Mouse (Mus musculus): Measurements from ENCODE around the gene Epb41l1. TPM values are rescaled to one million over a fixed set of nuclear protein-coding genes. Genes with fewer than 3 reads are reported as not detected.

Epb41l1 gene
- polyA plus RNA-seq, 1 experiment from 2014 or later, result 4.0 TPM

DNA sequence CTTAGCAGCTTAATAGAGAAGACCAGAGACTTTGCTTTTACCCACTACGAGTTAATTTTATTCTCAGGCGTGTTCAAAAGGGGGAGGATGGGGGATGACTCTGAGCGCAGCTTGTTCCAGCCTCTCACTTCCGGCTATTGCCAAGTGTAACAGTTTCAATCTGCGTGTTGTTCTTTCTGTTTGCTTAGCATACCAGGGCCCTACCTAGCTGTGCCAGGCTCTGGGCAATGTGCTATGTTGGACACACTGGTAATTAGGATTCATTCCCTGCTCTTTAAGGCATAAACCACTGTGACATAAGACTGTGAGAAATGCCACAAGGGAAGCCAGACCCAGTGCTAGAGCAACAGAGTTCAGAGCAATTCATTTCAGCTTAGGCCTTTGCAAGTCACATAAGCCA is 142.8 kb downstream of the Epb41l1 start:
- Histone ChIP-seq H3K4me2 (ENCODE audit: low read depth, low read length) (no peak overlapping the region), H3K27ac (replicated peaks; ENCODE audit: low read depth, low read length) (no peak overlapping the region), H3K36me3 (ENCODE audit: control insufficient read depth, insufficient read depth, low read length) (peaks cover 67% of the 10 kb centered on the region), H3K27me3 (replicated peaks; ENCODE audit: control insufficient read depth, insufficient read depth, low read length) (no peaks in the 10 kb centered on the region), H3K9me3 (ENCODE audit: control insufficient read depth, low read length) (no peaks in the 10 kb centered on the region), H3K4me1 (ENCODE audit: control insufficient read depth, insufficient read depth, low read length) (no peaks in the 10 kb centered on the region), H3K9ac (ENCODE audit: low read depth, low read length) (no peak overlapping the region), H3K4me3 (ENCODE audit: low read depth, low read length) (no peak overlapping the region)
- 89% methylated on average over 5 of the region's 5 CpGs for WGBS
- ATAC-seq (ENCODE audit: low read depth) (no peak), DNase-seq (ENCODE audit: low spot score) (no peak)

DNA sequence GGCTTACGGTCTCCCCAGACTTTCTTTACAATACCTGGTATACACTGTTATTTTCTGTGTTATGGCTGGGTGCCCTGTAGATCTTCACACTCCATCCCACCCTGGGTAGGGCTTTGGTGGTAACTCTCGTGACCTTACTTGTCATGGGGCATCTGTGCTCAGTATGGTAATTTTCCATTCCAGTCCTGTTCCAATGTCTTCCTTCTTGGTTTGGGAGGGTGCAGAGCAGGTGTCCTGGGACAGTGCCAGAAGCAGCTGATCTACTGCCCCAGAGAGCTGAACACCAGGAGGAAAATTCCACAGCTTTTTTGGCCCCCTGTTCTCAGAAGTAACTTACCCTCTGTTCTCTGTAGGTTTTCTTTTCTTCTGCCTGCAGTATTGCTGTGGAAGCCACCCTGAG is 145.8 kb downstream of the Epb41l1 start:
- Histone ChIP-seq H3K4me1 (ENCODE audit: control insufficient read depth, insufficient read depth, low read length) (no peaks in the 10 kb centered on the region), H3K27me3 (replicated peaks; ENCODE audit: control insufficient read depth, insufficient read depth, low read length) (no peaks in the 10 kb centered on the region), H3K9ac (ENCODE audit: low read depth, low read length) (no peak overlapping the region), H3K4me3 (ENCODE audit: low read depth, low read length) (no peak overlapping the region), H3K36me3 (ENCODE audit: control insufficient read depth, insufficient read depth, low read length) (peaks cover 54% of the 10 kb centered on the region), H3K4me2 (ENCODE audit: low read depth, low read length) (no peak overlapping the region), H3K9me3 (ENCODE audit: control insufficient read depth, low read length) (no peaks in the 10 kb centered on the region), H3K27ac (replicated peaks; ENCODE audit: low read depth, low read length) (no peak overlapping the region)
- DNase-seq (ENCODE audit: low spot score) (no peak), ATAC-seq (ENCODE audit: low read depth) (no peak)
- 84% methylated on average over 2 of the region's 2 CpGs for WGBS

DNA sequence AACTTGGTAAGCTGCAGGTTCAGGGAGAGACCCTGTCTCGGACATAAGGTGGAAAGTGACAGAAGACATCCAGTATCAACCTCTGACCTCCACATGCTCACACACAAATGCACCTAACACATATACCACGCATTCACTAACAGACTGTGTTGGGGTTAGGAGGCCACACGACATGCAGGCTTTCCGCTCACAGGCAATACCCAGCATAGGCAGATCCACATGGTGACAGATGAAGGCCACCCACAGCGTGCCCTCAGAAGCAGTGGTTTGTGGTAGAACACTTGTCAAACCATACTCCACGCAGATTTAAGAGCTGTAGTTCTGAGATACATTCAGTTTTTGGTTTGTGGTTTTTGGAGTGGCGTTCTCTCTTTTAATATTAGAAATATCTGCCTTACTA is 147.9 kb downstream of the Epb41l1 start:
- no peak overlapping the region for H3K4me2 ChIP-seq (ENCODE audit: low read depth, low read length)
- H3K9me3 ChIP-seq (ENCODE audit: control insufficient read depth, low read length), result no peaks in the 10 kb centered on the region
- no peak overlapping the region for H3K4me3 ChIP-seq (ENCODE audit: low read depth, low read length)
- H3K4me1 ChIP-seq (ENCODE audit: control insufficient read depth, insufficient read depth, low read length), result no peaks in the 10 kb centered on the region
- H3K27ac ChIP-seq (replicated peaks; ENCODE audit: low read depth, low read length), result no peak overlapping the region
- 91% methylated on average over 7 of the region's 7 CpGs for WGBS
- H3K27me3 ChIP-seq (replicated peaks; ENCODE audit: control insufficient read depth, insufficient read depth, low read length), result no peaks in the 10 kb centered on the region
- H3K9ac ChIP-seq (ENCODE audit: low read depth, low read length), result no peak overlapping the region
- DNase-seq (ENCODE audit: low spot score), result no peak
- H3K36me3 ChIP-seq (ENCODE audit: control insufficient read depth, insufficient read depth, low read length), result peaks cover 49% of the 10 kb centered on the region
- ATAC-seq (ENCODE audit: low read depth), result no peak

DNA sequence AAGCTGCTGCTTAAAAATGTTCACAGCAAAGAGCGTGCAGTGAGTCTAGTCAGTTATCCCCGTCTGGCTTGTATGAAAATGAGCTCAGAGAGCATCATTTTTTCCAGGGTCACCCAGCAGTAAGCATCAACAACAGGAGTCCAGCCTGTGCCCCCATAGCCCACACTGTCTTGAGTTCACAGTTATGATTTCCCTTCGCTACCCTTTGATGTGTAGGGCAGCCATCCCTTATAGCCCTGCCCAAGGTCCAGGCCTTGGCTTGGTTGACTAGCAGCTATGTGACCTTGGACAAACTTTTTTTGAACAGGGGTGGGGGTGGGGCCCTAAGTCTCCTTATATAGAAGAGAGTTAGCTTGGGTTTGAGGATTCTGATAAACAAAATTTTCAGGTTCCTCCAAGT is 148.6 kb downstream of the Epb41l1 start:
- H3K4me1 ChIP-seq (ENCODE audit: control insufficient read depth, insufficient read depth, low read length), result no peaks in the 10 kb centered on the region
- H3K4me2 ChIP-seq (ENCODE audit: low read depth, low read length), result no peak overlapping the region
- no peak overlapping the region for H3K9ac ChIP-seq (ENCODE audit: low read depth, low read length)
- no peak for DNase-seq (ENCODE audit: low spot score)
- no peak overlapping the region for H3K27ac ChIP-seq (replicated peaks; ENCODE audit: low read depth, low read length)
- peaks cover 43% of the 10 kb centered on the region for H3K36me3 ChIP-seq (ENCODE audit: control insufficient read depth, insufficient read depth, low read length)
- H3K4me3 ChIP-seq (ENCODE audit: low read depth, low read length), result no peak overlapping the region
- no peaks in the 10 kb centered on the region for H3K27me3 ChIP-seq (replicated peaks; ENCODE audit: control insufficient read depth, insufficient read depth, low read length)
- WGBS, result 93% methylated on average over 3 of the region's 3 CpGs
- no peaks in the 10 kb centered on the region for H3K9me3 ChIP-seq (ENCODE audit: control insufficient read depth, low read length)
- ATAC-seq (ENCODE audit: low read depth), result no peak

DNA sequence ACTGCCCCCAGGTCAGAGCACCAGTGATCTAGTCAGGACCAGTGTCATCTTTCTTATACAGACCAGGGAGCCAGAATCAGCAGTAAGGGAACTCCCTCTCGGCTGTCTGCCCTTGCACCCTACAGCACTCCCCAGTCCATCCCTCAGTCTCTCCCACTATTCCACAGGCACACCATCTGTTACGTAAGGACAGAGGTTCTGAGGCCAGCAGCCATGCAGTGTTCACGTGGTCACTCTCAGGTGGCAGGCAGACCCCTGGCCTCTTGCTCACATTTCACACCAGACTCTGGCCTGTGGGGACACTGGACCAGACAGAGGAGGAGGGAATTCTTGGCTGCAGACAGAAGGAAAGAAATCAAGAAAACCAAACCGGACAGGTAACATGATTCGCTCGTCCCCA is 150.8 kb downstream of the Epb41l1 start:
- no peak overlapping the region for H3K4me2 ChIP-seq (ENCODE audit: low read depth, low read length)
- no peaks in the 10 kb centered on the region for H3K27me3 ChIP-seq (replicated peaks; ENCODE audit: control insufficient read depth, insufficient read depth, low read length)
- H3K4me3 ChIP-seq (ENCODE audit: low read depth, low read length), result no peak overlapping the region
- no peak overlapping the region for H3K9ac ChIP-seq (ENCODE audit: low read depth, low read length)
- DNase-seq (ENCODE audit: low spot score) (no peak), ATAC-seq (ENCODE audit: low read depth) (no peak)
- H3K9me3 ChIP-seq (ENCODE audit: control insufficient read depth, low read length), result no peaks in the 10 kb centered on the region
- WGBS, result 68% methylated on average over 6 of the region's 6 CpGs
- H3K4me1 ChIP-seq (ENCODE audit: control insufficient read depth, insufficient read depth, low read length), result no peaks in the 10 kb centered on the region
- peaks cover 33% of the 10 kb centered on the region for H3K36me3 ChIP-seq (ENCODE audit: control insufficient read depth, insufficient read depth, low read length)
- H3K27ac ChIP-seq (replicated peaks; ENCODE audit: low read depth, low read length), result no peak overlapping the region

DNA sequence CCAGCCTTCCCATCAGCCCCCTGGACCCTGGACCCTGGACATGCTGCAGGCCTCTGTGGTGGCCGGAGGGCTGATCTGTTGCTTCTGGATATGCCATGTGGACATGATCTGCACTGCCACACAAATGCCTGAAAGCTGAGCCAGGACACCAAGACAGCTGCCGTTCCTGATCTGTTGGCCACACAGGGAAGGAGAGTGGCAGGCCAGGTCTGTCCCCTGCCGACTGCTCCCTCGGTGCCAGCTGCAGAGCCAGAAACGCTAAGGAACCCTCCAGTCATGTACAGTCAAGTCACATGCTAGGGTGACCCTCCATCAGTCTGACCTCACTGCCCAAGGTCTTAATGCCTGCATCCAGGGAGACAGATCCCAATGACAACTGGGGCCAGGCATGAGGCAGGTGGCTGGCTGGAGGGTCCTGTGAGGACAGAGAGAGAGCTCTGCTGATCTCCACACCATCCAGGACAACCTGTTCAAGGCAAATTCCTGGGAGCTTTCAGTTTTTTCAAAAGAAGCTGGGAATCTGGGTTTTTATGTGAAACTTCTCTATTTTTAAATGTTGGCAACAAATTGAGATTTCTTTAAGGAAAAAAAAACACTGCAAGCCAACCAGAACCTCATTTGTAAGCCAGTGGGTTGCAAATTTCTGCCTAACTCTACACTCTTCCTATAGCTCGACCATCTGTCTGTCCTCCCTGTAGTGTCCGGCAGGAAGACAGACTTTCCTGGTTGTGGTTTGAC is 156.3 kb downstream of the Epb41l1 start:
- Histone ChIP-seq H3K36me3 (ENCODE audit: control insufficient read depth, insufficient read depth, low read length) (no peaks in the 10 kb centered on the region), H3K27me3 (replicated peaks; ENCODE audit: control insufficient read depth, insufficient read depth, low read length) (no peaks in the 10 kb centered on the region), H3K9me3 (ENCODE audit: control insufficient read depth, low read length) (no peaks in the 10 kb centered on the region), H3K4me1 (ENCODE audit: control insufficient read depth, insufficient read depth, low read length) (no peaks in the 10 kb centered on the region), H3K4me2 (ENCODE audit: low read depth, low read length) (no peak overlapping the region), H3K27ac (replicated peaks; ENCODE audit: low read depth, low read length) (no peak overlapping the region), H3K4me3 (ENCODE audit: low read depth, low read length) (no peak overlapping the region), H3K9ac (ENCODE audit: low read depth, low read length) (no peak overlapping the region)
- DNase-seq (ENCODE audit: low spot score), result no peak
- WGBS, result 74% methylated on average over 7 of the region's 7 CpGs
- ATAC-seq (ENCODE audit: low read depth), result no peak

DNA sequence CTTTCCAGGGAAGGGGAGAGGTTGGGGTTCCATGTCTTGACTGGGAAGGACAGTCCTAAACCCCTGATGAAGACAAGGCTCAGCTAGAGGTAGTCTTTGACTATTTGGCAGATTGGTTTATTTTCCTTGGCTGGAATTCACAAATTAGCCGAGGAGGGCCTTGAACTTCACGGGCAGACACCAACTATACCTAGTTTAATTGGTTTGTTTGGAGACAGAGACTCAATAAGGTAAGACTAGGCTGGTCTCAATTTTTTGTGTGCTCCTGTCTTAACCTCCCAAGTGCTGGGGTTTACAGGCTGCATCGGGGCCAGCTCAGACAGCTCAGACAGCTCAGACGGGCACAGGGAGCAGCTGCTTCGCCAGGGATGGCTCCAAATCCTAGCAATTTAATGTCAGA is 159.8 kb downstream of the Epb41l1 start:
- no peak for ATAC-seq (ENCODE audit: low read depth)

DNA sequence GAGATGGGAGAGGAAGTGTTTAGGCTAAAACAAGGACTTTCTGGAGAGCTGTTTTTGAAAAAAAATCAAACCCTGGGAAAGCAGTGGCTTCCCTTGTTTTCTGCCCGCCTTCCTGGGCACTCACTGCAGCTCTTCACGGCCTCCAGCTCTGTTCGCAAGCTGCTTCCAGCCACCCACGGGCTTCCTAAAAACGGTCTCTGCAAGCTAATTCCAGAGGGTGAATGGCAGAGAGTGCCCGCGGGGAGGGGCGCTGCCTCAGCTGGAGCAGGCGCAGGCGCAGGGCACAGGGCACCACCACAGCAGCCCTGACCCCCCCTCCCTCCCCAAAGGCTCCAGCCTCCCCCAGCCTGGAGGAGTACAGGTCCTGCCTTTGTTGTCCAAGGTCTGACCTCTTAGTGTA is 160.5 kb downstream of the Epb41l1 start:
- H3K4me2 ChIP-seq (ENCODE audit: low read depth, low read length), result no peak overlapping the region
- no peaks in the 10 kb centered on the region for H3K36me3 ChIP-seq (ENCODE audit: control insufficient read depth, insufficient read depth, low read length)
- no peak overlapping the region for H3K27ac ChIP-seq (replicated peaks; ENCODE audit: low read depth, low read length)
- no peaks in the 10 kb centered on the region for H3K27me3 ChIP-seq (replicated peaks; ENCODE audit: control insufficient read depth, insufficient read depth, low read length)
- DNase-seq (ENCODE audit: low spot score), result no peak
- no peaks in the 10 kb centered on the region; the same call in 1 of the 2 replicates for H3K4me1 ChIP-seq (ENCODE audit: control insufficient read depth, insufficient read depth, low read length)
- H3K9ac ChIP-seq (ENCODE audit: low read depth, low read length), result no peak overlapping the region
- 60% methylated on average over 10 of the region's 10 CpGs for WGBS
- ATAC-seq (ENCODE audit: low read depth), result no peak
- no peak overlapping the region for H3K4me3 ChIP-seq (ENCODE audit: low read depth, low read length)
- no peaks in the 10 kb centered on the region for H3K9me3 ChIP-seq (ENCODE audit: control insufficient read depth, low read length)

More for the DNA sequence above, 159.8 kb downstream of the Epb41l1 start:
- H3K9ac ChIP-seq (ENCODE audit: low read depth, low read length), result no peak overlapping the region
- 66% methylated on average over 5 of the region's 5 CpGs for whole genome bisulfite sequencing
- H3K4me1 ChIP-seq (ENCODE audit: control insufficient read depth, insufficient read depth, low read length), result no peaks in the 10 kb centered on the region; the same call in 1 of the 2 replicates
- H3K9me3 ChIP-seq (ENCODE audit: control insufficient read depth, low read length), result no peaks in the 10 kb centered on the region
- H3K4me3 ChIP-seq (ENCODE audit: low read depth, low read length), result no peak overlapping the region
- no peak overlapping the region for H3K27ac ChIP-seq (replicated peaks; ENCODE audit: low read depth, low read length)
- no peaks in the 10 kb centered on the region for H3K36me3 ChIP-seq (ENCODE audit: control insufficient read depth, insufficient read depth, low read length)
- H3K27me3 ChIP-seq (replicated peaks; ENCODE audit: control insufficient read depth, insufficient read depth, low read length), result no peaks in the 10 kb centered on the region
- no peak for DNase-seq (ENCODE audit: low spot score)
- no peak overlapping the region for H3K4me2 ChIP-seq (ENCODE audit: low read depth, low read length)

DNA sequence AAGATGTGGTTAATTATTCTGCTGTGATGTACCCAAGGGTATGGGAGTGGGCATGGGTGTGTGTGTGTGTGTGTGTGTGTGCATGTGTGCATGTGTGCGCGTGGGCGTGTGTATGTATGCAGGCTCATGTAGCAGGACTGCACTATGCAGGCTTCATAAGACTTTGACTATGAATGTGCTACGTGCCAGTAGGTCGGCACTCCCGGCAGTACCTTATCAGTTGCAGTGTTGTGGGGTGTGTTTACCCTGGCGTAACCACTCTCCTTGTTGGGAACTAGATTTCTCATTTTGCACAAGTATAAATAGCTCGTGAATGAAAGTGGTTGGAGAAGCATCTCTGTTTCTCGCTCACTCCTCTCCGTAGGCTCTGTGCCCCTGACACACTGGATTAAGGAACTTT is 162.2 kb downstream of the Epb41l1 start:
- Histone ChIP-seq H3K9me3 (ENCODE audit: control insufficient read depth, low read length) (no peaks in the 10 kb centered on the region), H3K36me3 (ENCODE audit: control insufficient read depth, insufficient read depth, low read length) (no peaks in the 10 kb centered on the region), H3K4me2 (ENCODE audit: low read depth, low read length) (no peak overlapping the region), H3K27ac (replicated peaks; ENCODE audit: low read depth, low read length) (no peak overlapping the region), H3K9ac (ENCODE audit: low read depth, low read length) (no peak overlapping the region), H3K4me3 (ENCODE audit: low read depth, low read length) (no peak overlapping the region), H3K4me1 (ENCODE audit: control insufficient read depth, insufficient read depth, low read length) (no peaks in the 10 kb centered on the region; the same call in 1 of the 2 replicates), H3K27me3 (replicated peaks; ENCODE audit: control insufficient read depth, insufficient read depth, low read length) (no peaks in the 10 kb centered on the region)
- DNase-seq (ENCODE audit: low spot score) (no peak), ATAC-seq (ENCODE audit: low read depth) (no peak)
- 91% methylated on average over 10 of the region's 10 CpGs for WGBS
